Comparison of ENCODE assay signal across 8 mouse cellular contexts in the genomic region with DNA sequence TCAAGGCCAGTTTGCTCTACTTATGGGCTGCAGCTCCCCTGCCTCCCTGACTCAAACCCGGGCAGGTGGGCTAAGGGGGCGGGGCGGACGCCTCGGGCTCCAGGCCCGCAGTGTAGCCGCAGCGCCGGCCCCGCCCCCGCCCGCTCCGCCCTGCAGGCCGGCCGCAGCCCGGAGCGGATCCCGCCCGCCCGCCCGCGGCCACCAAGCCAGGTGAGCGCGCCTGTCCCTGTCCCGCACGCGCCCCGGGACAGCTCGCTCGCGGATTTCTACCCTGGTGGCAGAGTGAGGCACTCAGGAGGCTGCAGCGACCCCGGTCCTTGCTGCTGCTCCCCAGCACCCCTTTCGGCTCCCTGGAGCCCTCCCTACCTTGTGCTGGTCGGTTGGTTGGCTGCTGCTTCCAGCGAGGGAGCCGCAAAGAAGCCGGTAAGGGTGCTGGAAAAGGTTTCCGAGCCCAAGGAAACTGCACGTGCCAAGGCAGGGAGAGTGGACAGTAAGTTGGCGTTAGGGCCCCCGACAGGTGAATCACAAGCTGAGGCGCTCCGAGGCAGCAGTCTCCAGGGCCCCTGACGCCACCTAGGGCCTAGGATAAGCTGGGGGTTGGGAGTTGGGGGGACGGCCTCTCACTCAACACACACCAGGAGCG. TPM values are rescaled to one million over a fixed set of nuclear protein-coding genes. Genes with fewer than 3 reads are reported as not detected.
DNase-seq lines count a peak whose midpoint lies in the region; ATAC-seq and TF ChIP-seq lines count a peak whose summit lies in the region.

A gene (plus strand): TSS at position 143 of the 643 bp plus-strand sequence.

- H3K9ac ChIP-seq in forebrain, embryonic 14.5 days (ENCODE audit: low read length) = peak within 1 kb of the TSS; percentile 70

- peak within 1 kb of the TSS; percentile 39 for H3K4me3 ChIP-seq in forebrain, embryonic 14.5 days (ENCODE audit: low read depth, low read length)
- peak within 1 kb of the TSS; percentile 25; the same call in 1 of the 2 replicates for H3K4me3 ChIP-seq in thymus, adult 2 months (ENCODE audit: control insufficient read depth, insufficient read depth, low read length)

- H3K9me3 ChIP-seq in forebrain, embryonic 14.5 days (replicated peaks; ENCODE audit: control insufficient read depth, low read length) = no peaks in the 10 kb centered on the region

- H3K4me1 ChIP-seq in forebrain, embryonic 14.5 days (ENCODE audit: control insufficient read depth, insufficient read depth, low read length) = peaks cover 9% of the 10 kb centered on the region; the same call in 1 of the 2 replicates
- H3K4me1 ChIP-seq in thymus, adult 2 months (replicated peaks; ENCODE audit: control insufficient read depth, insufficient read depth, low read length) = peaks cover 12% of the 10 kb centered on the region

- no peak for TF ChIP-seq POLR2A in thymus, adult 2 months (IDR thresholded peaks at IDR 0.05; ENCODE audit: control insufficient read depth, extremely low read depth, insufficient read depth, low read length, poor library complexity)

- no peak for TF ChIP-seq CTCF in thymus, adult 2 months (IDR thresholded peaks at IDR 0.05; ENCODE audit: borderline replicate concordance, control insufficient read depth, extremely low read depth, insufficient read depth, low read length, poor library complexity)

- H3K27ac ChIP-seq in forebrain, embryonic 14.5 days (ENCODE audit: low read depth, low read length) = no peak within 1 kb of the TSS
- no peak within 1 kb of the TSS for H3K27ac ChIP-seq in thymus, adult 2 months (ENCODE audit: control insufficient read depth, insufficient read depth, low read length)

- DNase-seq in left cerebral cortex, adult 8-10 months (ENCODE audit: low spot score in 2 of 2) = no peak
- no peak for DNase-seq in left cerebral cortex, adult 9 months (ENCODE audit: low spot score in 2 of 2)
- DNase-seq in cerebellum, adult 11-12 months = peak; percentile 77
- DNase-seq in forebrain, embryonic 14.5 days (ENCODE audit: low spot score) = peak; percentile 15
- DNase-seq in kidney, postnatal 25 days = peak; percentile 42 to 69
- peak; percentile 29 for DNase-seq in lung, postnatal 36 days
- DNase-seq in thymus, adult 2 months = peak; percentile 29
- no peak for DNase-seq in spleen, adult 18-20 months

- peak within 1 kb of the TSS; percentile 85 for H3K4me2 ChIP-seq in forebrain, embryonic 14.5 days (ENCODE audit: low read length)

- WGBS in forebrain, embryonic 14.5 days = under 1% methylated on average over 47 of the region's 47 CpGs
- 11% methylated on average over 47 of the region's 47 CpGs for WGBS in thymus, adult 2 months

- peaks cover 10% of the 10 kb centered on the region; the same call in 1 of the 2 replicates for H3K27me3 ChIP-seq in forebrain, embryonic 14.5 days (replicated peaks; ENCODE audit: control insufficient read depth, insufficient read depth, low read length)
- H3K27me3 ChIP-seq in thymus, adult 2 months (ENCODE audit: control insufficient read depth, insufficient read depth, low read length) = no peaks in the 10 kb centered on the region

- peaks cover 31% of the 10 kb centered on the region for H3K36me3 ChIP-seq in forebrain, embryonic 14.5 days (ENCODE audit: control insufficient read depth, insufficient read depth, low read length)
- H3K36me3 ChIP-seq in thymus, adult 2 months (ENCODE audit: control insufficient read depth, insufficient read depth, low read length) = peaks cover 20% of the 10 kb centered on the region

- ATAC-seq in forebrain, embryonic 14.5 days = peak; percentile 72

RNA-seq across cellular contexts. Expression of the gene that starts here (rescaled TPM):
- 100 to 1,000 TPM; 114 to 128 (median 122) TPM for total RNA-seq in left cerebral cortex, adult 8-10 months (2022)
- polyA plus RNA-seq in forebrain, embryonic 14.5 days (2014; fragmentation: Nextera tagmentation; extraction: Ambion mirVana) = 7.0 and 8.5 TPM in 2 replicates
- polyA plus RNA-seq in thymus, adult 2 months (2012; rRNA removed) = 0.93 and 1.4 TPM in 2 replicates

Comparison
In these comparisons a context has a peak if more than half of its experiments do, and no peak if none do; other contexts are left out.
1. DNase-seq: peak in cerebellum, adult 11-12 months (single experiment), forebrain, embryonic 14.5 days (single experiment), kidney, postnatal 25 days (2 of 2), lung, postnatal 36 days (single experiment) and thymus, adult 2 months (single experiment); none in left cerebral cortex, adult 8-10 months (0 of 2), left cerebral cortex, adult 9 months (0 of 2) and spleen, adult 18-20 months (0 of 2).